Mouse (Mus musculus) layer of hippocampus, adult 8-10 months (tissue): ENCODE data around the gene Hsd17b2. TPM values are rescaled to one million over a fixed set of nuclear protein-coding genes. Genes with fewer than 3 reads are reported as not detected.
A peak's percentile ranks its signal among the peaks of the same experiment; 100 is the strongest.

ENCODE experiments used
- DNase-seq, 2 experiments: peaks; one replicate each; pipeline ENCODE4 v3.0.0; 2022; ENCODE audit warnings: low spot score in 2 of 2
- total RNA-seq, 4 experiments: library from RNA; stranded (reverse); gene quantifications; 2 replicates each; pipeline ENCODE4 v1.2.4; 2022

The Hsd17b2 gene
- total RNA-seq, 4 experiments from 2014 or later = not detected

GRCm38 (mm10) chr8:117772126-117772525 is 70.4 kb downstream of the Hsd17b2 start:
- DNase-seq = peak in 1 of 2 experiments; percentile 18

- no peak for DNase-seq
Measured at GRCm38 (mm10) chr8:117772597-117772996, 70.9 kb downstream of the Hsd17b2 start.

GRCm38 (mm10) chr8:117775626-117776025 is 73.9 kb downstream of the Hsd17b2 start:
- DNase-seq = no peak

DNA sequence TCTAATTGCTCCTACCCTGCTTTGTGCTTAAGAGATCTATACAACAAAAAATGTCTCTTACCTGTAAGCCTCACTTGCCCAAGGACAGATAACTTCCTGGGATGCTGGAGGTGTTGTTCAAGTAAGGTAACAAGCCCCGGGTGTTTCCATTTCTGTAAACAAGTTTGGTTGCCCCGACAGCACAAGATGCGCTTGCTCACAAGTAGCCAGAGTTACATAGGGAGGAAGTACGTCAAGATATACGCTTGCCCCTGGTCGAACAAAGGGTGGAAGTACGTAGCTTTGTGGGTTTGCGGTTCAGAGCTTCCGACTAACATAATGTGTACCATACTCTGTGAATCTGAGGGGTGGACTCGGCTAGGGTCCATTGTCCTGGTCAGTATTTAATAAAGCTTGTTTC is 74.4 kb downstream of the Hsd17b2 start:
- DNase-seq = no peak

GRCm38 (mm10) chr8:117778531-117779322 is 77.0 kb downstream of the Hsd17b2 start:
- DNase-seq = no peak

GRCm38 (mm10) chr8:117779344-117779743 is 77.6 kb downstream of the Hsd17b2 start:
- no peak for DNase-seq

- DNase-seq = no peak
Measured at GRCm38 (mm10) chr8:117781375-117782129, 79.8 kb downstream of the Hsd17b2 start.

GRCm38 (mm10) chr8:117783021-117783420 is 81.3 kb downstream of the Hsd17b2 start:
- no peak for DNase-seq

GRCm38 (mm10) chr8:117786428-117786827 is 84.7 kb downstream of the Hsd17b2 start:
- DNase-seq = no peak

GRCm38 (mm10) chr8:117792616-117793144 is 91.0 kb downstream of the Hsd17b2 start:
- DNase-seq = no peak

- no peak for DNase-seq
Measured at GRCm38 (mm10) chr8:117794581-117794980, 92.9 kb downstream of the Hsd17b2 start.

- no peak for DNase-seq
Measured at GRCm38 (mm10) chr8:117796464-117796863, 94.8 kb downstream of the Hsd17b2 start.

DNA sequence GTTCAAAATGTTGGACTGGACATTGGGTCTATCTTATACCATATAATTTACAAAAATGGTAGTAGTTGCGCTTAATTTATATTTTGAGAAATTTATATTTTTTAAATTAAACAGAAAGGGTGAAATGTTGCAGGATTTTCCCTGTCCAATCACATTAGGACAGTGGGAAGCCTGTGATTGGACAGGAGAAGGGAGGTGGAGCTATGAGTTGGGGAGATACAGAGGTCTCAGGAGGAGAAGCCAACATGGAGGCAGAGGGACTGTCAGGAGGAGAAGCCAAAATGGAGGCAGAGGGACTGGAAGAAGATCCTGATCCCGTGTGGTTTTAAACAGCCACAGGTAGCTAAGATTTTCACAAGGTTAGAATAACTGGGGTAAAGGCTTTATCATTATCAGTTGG is 96.4 kb downstream of the Hsd17b2 start:
- DNase-seq = no peak

- peak; percentile 93 to 97 for DNase-seq
Measured at GRCm38 (mm10) chr8:117801443-117802298, 100.0 kb downstream of the Hsd17b2 start, which contains the start of gene Mphosph6. TSS of gene Mphosph6 (minus strand) at chr8:117801943.

DNA sequence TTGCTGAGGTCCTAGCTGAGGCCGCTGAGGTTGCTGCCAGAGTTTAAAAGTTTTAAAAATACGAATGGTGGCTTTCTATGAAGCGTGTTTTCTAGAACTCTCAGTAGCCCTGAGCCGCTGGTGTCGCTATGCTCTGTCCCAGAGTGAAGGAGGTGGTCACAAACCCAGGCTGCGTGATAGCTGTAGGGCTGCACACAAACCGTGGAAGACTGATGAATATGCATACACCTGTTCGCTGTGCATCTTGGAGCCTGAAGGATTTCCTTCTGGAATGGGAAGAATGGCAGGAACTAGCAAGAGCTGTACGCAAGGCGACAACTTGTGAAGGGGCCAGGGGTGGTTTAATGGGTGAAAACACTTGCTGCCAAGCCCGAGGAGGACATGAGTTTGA is 100.6 kb downstream of the Hsd17b2 start:
- DNase-seq = peak in 1 of 2 experiments; percentile 14

DNA sequence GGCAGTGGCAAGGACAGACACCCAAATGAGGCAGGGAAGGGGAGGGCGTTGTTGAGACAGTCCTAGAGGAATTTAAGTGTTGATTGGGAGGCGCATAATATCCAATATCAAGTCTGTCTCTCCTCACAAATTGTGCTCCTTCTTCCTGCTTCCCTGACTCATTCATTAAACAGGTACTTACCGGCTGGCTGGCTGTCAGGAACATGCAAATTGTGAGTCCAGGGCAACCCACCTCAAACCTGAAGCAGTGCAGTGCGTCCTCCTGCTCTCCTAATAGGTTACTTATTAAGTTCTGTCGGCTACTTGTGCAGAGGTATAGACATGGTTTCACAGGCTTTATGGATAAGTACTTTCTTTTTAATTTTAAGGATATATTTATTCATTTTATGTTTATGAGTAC is 103.7 kb downstream of the Hsd17b2 start:
- no peak for DNase-seq

Other genes starting within 250 kb of the Hsd17b2 start
- 10 to 100 TPM in 1 of 4 experiments, 1 to 10 TPM in 3; 3.1 to 10.2 (median 5.7) TPM for gene Plcg2, start 203.6 kb upstream of the Hsd17b2 start, total RNA-seq
- 1 to 10 TPM; 4.7 to 6.2 (median 5.6) TPM for gene Sdr42e1, start 28.2 kb upstream of the Hsd17b2 start, total RNA-seq
- gene Mphosph6, start 100.0 kb downstream of the Hsd17b2 start, total RNA-seq = 10 to 100 TPM; 22.8 to 24.9 (median 24.0) TPM